Mouse (Mus musculus): Measurements from ENCODE around the gene Gm8298. TPM values are rescaled to one million over a fixed set of nuclear protein-coding genes. Genes with fewer than 3 reads are reported as not detected.
"Not testable (repeated sequence)": the region's sequence is repeated elsewhere in the genome, so short reads cannot be mapped to it uniquely, and the experiment has no call there.

Gm8298 gene
- polyA plus RNA-seq (2015; fragmentation: Nextera tagmentation; extraction: Ambion mirVana): not detected in 2 replicates

DNA sequence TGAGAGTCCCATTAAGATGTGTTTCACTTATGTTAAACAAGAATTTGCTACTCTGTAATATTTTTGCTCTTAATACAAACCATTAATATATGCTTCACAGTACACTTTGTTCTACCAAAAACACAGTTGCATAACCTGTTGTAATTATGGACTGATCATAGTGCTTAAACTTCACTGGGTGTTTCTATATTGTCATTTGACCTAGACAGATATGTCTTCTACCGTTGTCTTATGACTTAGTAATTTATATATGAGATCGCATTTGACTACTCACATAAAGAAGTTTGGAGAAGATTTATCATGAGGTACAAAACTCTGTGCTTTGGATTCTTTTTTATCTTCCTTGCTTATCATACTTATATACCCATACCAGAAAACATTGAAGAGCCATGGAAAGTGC is at the start of gene Gm8298:
TSS of gene Gm8298 (plus strand) at position 301 of the 400 bp plus-strand sequence.
- no peak within 1 kb of the TSS for H3K27ac ChIP-seq
- H3K27me3 ChIP-seq: no peaks in the 10 kb centered on the region
- no peak within 1 kb of the TSS for H3K9ac ChIP-seq
- no peaks in the 10 kb centered on the region for H3K4me1 ChIP-seq (replicated peaks)
- no peak within 1 kb of the TSS for H3K4me2 ChIP-seq
- H3K4me3 ChIP-seq: no peak within 1 kb of the TSS
- ATAC-seq (replicated peaks; ENCODE audit: insufficient number of reproducible peaks, insufficient read depth, low FRiP score, low read depth): no peak
- no peaks in the 10 kb centered on the region for H3K9me3 ChIP-seq (replicated peaks)
- 86% methylated on average over 2 of the region's 2 CpGs for WGBS
- no peaks in the 10 kb centered on the region for H3K36me3 ChIP-seq

DNA sequence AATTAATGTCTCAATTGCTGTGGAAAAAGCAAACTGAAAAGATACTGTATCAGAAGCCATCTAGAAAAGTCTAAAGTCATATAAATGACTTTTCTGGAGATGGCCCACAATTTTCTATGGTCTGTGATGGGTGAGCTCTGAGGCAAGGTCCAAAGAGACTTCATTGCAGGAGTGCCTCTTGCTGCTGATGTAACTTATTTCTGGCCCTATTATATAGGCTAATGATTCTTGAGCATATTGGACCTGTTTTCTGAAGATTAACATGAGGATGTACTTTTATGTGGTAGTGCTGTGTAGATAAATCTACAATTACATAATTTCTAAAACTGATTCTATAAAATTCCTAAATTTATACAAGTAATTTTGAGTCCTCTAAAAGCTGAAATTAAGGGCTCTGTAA is 47.7 kb upstream of the Gm8298 start:
- Histone ChIP-seq H3K27ac (no peak overlapping the region), H3K4me1 (replicated peaks) (no peaks in the 10 kb centered on the region), H3K4me2 (no peak overlapping the region), H3K36me3 (no peaks in the 10 kb centered on the region), H3K9ac (no peak overlapping the region), H3K4me3 (no peak overlapping the region), H3K27me3 (no peaks in the 10 kb centered on the region), H3K9me3 (replicated peaks) (no peaks in the 10 kb centered on the region)
- no peak for ATAC-seq (replicated peaks; ENCODE audit: insufficient number of reproducible peaks, insufficient read depth, low FRiP score, low read depth)

DNA sequence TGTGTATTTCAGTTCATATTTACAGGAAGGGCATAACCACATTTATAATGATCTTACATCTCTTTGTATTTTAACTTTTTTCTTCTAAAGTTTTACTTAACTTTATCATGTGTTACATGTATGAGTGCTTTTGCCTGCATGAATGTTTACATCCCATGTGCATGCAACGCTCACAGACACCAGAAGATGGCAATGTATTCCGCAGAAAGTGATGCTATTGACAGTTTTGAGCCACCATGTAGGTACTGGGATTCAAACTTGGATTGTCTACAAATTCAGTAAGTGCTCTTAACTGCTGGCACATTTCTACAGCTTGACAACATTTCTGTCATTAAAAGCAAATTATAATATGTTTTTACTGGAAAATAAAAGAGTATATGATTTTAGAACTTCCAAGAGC is 9.9 kb downstream of the Gm8298 start:
- Histone ChIP-seq H3K4me1 (replicated peaks) (no peaks in the 10 kb centered on the region), H3K36me3 (no peaks in the 10 kb centered on the region), H3K27ac (no peak overlapping the region), H3K4me3 (no peak overlapping the region), H3K9me3 (replicated peaks) (no peaks in the 10 kb centered on the region), H3K9ac (no peak overlapping the region), H3K27me3 (no peaks in the 10 kb centered on the region), H3K4me2 (no peak overlapping the region)
- WGBS: 16% methylated on average over 2 of the region's 2 CpGs
- ATAC-seq (replicated peaks; ENCODE audit: insufficient number of reproducible peaks, insufficient read depth, low FRiP score, low read depth): no peak

DNA sequence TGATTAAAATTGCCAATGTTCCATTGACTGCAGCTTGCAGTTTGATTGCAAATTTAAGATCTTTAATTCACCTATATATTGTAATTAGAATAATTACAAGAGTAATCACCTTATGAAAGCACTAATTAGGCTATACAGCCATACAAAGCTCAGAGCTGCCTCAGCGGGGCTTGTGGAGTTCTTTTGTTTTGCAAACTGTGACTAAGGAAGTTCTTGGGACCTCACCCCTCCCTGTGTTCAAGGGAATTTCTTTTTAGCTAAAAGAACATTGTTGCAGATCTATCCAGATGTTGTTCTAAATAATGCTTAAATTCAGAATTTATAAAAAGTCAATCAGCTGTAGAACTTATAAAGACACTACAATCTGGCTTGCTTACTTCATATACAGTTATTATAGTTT is 16.8 kb downstream of the Gm8298 start:
- not testable (repeated sequence) for ATAC-seq (replicated peaks; ENCODE audit: insufficient number of reproducible peaks, insufficient read depth, low FRiP score, low read depth); H3K36me3 ChIP-seq; H3K9me3 ChIP-seq (replicated peaks); H3K4me2 ChIP-seq; H3K27me3 ChIP-seq; H3K4me1 ChIP-seq (replicated peaks); H3K4me3 ChIP-seq; H3K9ac ChIP-seq; H3K27ac ChIP-seq
- 48% methylated on average over 1 of the region's 1 CpGs for WGBS

DNA sequence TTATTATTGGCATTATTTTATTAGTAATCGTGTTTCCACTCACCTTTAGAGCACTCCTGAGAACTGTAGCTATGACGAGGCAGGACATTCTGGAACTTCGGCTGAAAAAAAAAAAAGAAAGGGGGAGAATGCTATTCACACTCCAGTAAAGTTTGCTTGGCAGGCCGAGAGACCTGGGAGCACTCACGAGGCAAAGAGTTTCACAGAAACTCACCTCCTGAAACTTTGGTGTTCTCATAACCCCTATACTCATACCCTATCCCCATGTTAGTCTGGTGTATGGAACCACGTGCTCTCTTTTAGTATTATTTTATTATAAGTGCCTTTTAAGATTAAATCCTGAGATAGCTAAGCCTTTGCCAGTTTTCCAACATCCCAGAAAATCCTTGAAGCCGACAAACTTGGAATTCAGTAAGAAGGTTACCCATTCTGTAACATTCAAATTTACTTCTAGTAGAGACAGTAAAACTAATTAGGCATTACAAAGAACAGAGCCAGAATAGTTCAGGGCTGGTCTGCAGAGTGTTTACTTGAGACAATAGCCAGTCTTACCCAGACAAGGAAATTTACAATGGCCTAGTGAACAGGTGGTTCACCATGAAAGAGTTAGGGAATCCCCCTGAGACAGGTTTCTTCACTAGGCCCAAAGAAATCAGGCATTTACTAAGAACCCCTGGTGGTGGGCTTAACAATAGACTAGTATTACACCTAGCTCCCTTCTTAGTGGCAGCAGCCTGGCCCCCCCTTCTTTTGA is 19.1 kb downstream of the Gm8298 start:
- H3K27ac ChIP-seq; H3K9me3 ChIP-seq (replicated peaks); H3K4me2 ChIP-seq; H3K4me1 ChIP-seq (replicated peaks); ATAC-seq (replicated peaks; ENCODE audit: insufficient number of reproducible peaks, insufficient read depth, low FRiP score, low read depth); H3K27me3 ChIP-seq; H3K4me3 ChIP-seq; H3K36me3 ChIP-seq; H3K9ac ChIP-seq: not testable (repeated sequence)
- 72% methylated on average over 7 of the region's 7 CpGs for WGBS

DNA sequence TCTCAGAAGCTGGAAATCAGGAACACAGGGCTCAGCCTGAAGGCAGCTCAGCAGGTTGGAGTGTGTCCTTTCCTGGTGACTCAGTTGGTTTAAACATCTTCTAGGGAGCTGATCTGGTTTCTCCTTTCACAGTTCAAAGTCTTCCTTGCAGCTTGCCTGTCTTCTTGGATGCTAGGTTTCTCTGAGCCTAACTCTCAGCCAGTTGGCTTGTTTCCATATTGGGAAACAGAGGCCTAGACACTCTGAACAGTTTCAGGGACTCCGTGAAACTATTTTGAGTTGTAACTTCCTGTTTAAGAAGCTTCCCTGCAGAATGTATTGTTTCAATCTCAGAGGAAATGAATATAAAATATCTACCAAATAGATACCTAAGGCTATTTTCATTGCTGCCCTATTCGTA is 32.4 kb downstream of the Gm8298 start:
- Histone ChIP-seq H3K27ac (no peak overlapping the region), H3K4me3 (no peak overlapping the region), H3K36me3 (no peaks in the 10 kb centered on the region), H3K9me3 (replicated peaks) (no peaks in the 10 kb centered on the region), H3K9ac (no peak overlapping the region), H3K27me3 (no peaks in the 10 kb centered on the region), H3K4me2 (no peak overlapping the region), H3K4me1 (replicated peaks) (no peaks in the 10 kb centered on the region)
- 54% methylated on average over 2 of the region's 2 CpGs for WGBS
- no peak for ATAC-seq (replicated peaks; ENCODE audit: insufficient number of reproducible peaks, insufficient read depth, low FRiP score, low read depth)

DNA sequence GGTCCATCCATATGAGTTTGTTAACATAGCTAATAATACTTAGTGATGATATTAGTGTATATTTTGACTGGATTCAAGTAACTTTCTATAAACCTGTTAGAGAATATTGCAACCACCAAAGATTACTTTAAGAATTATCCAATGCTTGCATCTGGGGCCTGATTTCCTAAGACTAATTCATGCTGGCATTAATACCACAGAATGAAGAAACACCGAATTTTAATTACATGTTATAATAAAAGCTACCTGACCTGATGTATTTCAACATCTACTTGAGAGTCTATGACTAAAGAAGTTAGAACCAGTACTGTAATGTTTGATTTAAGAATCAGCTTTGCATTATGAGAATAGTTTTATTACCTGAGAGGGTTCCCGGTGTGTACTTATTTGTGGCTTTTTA is 64.1 kb downstream of the Gm8298 start, which contains the start of gene C130079G13Rik:
TSS of gene C130079G13Rik (plus strand) at position 301 of the 400 bp plus-strand sequence.
- no peaks in the 10 kb centered on the region for H3K4me1 ChIP-seq (replicated peaks)
- no peak within 1 kb of the TSS for H3K4me2 ChIP-seq
- no peak for ATAC-seq (replicated peaks; ENCODE audit: insufficient number of reproducible peaks, insufficient read depth, low FRiP score, low read depth)
- 80% methylated on average over 2 of the region's 2 CpGs for WGBS
- no peaks in the 10 kb centered on the region for H3K27me3 ChIP-seq
- no peak within 1 kb of the TSS for H3K27ac ChIP-seq
- no peaks in the 10 kb centered on the region for H3K9me3 ChIP-seq (replicated peaks)
- no peaks in the 10 kb centered on the region for H3K36me3 ChIP-seq
- H3K4me3 ChIP-seq: no peak within 1 kb of the TSS
- H3K9ac ChIP-seq: no peak within 1 kb of the TSS

Other genes with a start within 250 kb of the Gm8298 start
- not detected in 2 replicates for gene Gm5538, start 131.3 kb upstream of the Gm8298 start, polyA plus RNA-seq (2015; fragmentation: Nextera tagmentation; extraction: Ambion mirVana)
- not detected in 2 replicates for gene C130079G13Rik, start 64.2 kb downstream of the Gm8298 start, polyA plus RNA-seq (2015; fragmentation: Nextera tagmentation; extraction: Ambion mirVana)
- gene Aadacl2, start 145.7 kb downstream of the Gm8298 start, polyA plus RNA-seq (2015; fragmentation: Nextera tagmentation; extraction: Ambion mirVana): not detected in 2 replicates
- 0.44 and 2.5 TPM in 2 replicates for gene Aadac, start 164.7 kb downstream of the Gm8298 start, polyA plus RNA-seq (2015; fragmentation: Nextera tagmentation; extraction: Ambion mirVana)
- 0.09 and 0.15 TPM in 2 replicates for gene Sucnr1, start 220.8 kb downstream of the Gm8298 start, polyA plus RNA-seq (2015; fragmentation: Nextera tagmentation; extraction: Ambion mirVana)